Mouse (Mus musculus): ENCODE measurements around the gene Ppp1r9b. TPM values are rescaled to one million over a fixed set of nuclear protein-coding genes. Genes with fewer than 3 reads are reported as not detected.

Gene Ppp1r9b
- total RNA-seq, 2 experiments from 2014 or later = 926 to 939 TPM

DNA sequence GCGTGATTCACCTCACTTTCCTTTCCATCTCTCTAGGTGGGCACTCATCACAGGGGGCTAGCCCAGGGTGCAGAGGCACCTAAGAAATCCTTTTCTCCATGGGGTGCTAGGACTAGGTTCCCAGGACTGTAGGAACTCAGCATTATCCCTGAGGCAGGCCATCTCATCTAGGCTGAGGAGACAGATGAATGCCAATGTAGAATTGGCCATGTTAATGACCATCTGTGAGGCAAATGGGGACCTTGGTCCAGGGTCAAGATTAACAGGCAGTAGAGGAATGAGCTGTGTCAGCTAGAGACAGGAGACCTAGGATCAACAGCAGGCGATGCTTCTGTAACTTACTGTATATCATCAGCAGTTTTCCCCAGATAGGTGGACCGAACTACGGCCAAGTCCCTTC lies 48.9 kb downstream of the Ppp1r9b start:
- DNase-seq (ENCODE audit: extremely low spot score in 1 of 2, low spot score in 1 of 2) = no peak

DNA sequence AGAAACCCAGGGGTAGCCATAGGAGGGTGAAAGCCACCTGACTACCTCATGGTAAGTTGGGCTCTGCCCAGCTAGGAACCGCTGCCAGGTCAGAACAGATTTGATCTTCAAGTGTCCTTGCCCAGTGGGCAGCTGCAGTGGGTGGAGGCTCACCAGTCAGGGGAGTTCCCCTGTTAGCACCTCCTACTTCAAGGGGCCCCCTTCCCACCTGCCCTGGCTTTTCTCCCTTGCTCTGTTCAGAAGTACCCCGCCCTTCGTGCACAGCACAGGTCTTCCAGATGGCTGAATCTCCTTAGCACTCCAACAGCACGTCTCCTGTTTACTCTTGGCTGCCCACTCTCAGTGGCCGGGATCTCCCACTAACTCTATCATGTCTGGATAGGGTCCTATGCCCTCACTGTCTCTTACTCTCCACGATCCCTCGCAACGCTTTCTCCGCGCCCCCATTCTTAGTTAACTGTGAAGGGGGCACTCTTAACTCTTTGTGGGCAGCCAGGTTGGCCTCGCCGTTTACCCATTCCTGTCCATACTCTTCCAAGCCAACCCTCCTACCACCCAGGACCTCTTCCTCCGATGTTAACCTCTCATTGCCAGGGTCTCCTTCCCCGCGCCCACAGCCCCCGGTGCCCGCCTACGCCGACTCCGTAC lies 49.8 kb downstream of the Ppp1r9b start:
- DNase-seq (ENCODE audit: extremely low spot score in 1 of 2, low spot score in 1 of 2) = no peak

DNA sequence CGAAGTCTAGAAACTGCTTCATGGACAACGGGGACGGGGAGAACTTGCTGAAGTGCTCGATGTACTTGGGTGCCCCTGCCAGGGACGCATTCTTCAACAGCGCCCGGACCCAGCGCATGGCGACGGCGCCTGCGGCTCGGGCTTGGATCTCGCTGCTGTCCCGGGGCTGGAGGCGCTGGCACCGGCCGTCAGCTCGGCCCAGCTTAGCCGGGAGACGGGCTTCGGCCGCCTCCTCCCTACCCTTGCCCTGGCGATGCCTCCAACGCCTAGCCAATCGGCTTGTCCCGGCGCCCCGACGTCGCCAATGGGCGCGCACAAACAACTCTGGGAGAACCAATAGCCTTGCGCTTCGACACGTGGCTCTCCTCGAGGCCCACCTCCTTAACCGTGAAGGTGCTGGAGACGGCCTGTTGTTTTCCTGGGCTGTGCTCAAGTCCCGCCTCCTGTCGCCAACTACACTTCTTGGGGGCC lies 50.3 kb downstream of the Ppp1r9b start, which contains the start of gene Pdk2:
Gene Pdk2 (minus strand): TSS at position 216 of the 471 bp plus-strand sequence.
- DNase-seq (ENCODE audit: extremely low spot score in 1 of 2, low spot score in 1 of 2) = peak; percentile 77 to 86

DNA sequence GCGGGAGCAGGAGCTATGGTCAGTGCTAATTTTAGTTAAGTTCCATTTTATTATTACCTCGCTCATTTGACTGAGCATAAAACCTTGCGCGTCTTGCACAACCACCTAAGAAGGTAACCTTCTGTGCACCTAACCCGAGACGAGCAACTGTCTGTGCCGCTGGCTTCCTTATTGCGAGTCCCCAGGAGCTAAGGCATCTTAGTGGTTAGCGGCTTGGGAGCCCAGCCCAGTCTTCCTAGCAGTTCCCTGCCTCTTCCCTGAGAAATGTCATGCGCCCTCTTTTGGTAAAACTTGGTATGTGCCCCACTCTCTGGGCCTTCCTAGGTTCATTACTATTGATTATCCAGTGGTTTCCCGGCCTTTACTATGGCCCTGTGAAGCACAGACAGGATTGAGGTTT lies 51.3 kb downstream of the Ppp1r9b start:
- peak; percentile 69 to 85 for DNase-seq (ENCODE audit: extremely low spot score in 1 of 2, low spot score in 1 of 2)

DNA sequence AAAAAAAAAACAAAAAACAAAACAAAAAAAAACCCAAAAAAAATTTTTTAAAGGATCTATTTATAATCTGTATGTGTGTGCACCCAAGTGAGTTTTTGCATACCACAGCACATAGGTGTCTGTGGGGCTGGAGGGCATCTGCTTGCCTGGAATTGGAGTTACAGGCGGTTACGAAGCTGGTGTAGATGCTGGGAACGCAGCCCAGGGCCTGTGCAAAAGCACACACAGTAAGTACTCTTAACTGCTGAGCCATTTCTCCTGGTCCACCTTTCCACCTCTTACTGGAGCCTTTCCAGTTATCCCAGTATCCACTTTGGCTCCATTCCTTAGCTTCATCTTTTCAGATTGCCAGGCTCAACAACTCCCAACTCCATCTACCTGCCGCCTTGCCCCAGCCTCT lies 52.2 kb downstream of the Ppp1r9b start:
- no peak for DNase-seq (ENCODE audit: extremely low spot score in 1 of 2, low spot score in 1 of 2)

DNA sequence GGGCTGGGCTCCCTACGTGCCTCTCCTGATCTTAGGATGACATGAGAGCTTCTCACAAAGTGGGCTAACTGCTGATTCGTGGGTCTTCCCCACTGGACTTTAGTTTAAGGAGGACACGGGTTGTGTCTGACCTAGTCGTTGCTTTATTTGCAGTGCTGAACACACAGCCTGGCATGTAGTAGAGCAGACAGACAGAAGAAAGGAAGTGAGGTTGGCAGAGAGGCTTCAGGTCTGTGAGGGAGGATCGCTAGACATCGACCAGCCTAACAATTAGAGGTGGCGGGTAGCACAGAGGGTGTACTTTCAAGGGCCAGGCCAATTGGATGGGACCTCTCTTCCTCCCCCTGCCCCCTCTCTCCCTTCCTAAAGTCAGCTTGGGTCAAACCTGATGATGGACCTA lies 52.8 kb downstream of the Ppp1r9b start:
- no peak for DNase-seq (ENCODE audit: extremely low spot score in 1 of 2, low spot score in 1 of 2)

DNA sequence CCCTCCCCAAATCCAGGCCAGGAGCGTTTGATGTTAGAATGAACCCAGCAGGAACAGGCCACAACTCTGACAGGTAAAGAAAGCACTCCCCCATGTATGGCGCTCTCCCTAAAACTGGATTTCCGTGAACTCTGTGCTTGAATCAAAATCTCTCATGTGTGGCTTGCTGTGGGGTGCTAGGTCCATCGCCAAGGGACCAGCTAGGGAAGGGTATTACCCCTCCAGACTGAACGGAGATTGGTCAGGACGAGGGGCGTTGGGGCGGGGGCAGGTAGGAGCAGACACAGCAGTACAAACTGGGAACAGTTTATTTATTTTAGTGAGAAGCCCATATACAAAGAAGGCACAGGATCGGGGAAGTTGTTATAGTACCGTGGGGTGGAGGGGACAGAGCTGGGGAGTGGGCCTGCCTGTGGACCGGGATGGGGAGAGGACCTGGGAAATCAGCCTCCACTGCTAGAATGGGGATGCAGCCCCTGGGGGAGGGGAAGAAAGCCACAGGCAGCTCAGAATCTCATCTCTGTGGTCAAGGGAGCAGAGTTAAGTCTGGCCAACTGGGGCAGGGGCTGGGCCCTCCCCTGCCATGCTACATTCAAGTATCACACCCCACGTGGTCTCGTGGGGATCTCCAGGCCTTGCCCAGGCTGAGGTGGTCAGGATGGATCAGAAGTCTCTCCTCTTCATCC lies 53.5 kb downstream of the Ppp1r9b start:
- DNase-seq (ENCODE audit: extremely low spot score in 1 of 2, low spot score in 1 of 2) = no peak

DNA sequence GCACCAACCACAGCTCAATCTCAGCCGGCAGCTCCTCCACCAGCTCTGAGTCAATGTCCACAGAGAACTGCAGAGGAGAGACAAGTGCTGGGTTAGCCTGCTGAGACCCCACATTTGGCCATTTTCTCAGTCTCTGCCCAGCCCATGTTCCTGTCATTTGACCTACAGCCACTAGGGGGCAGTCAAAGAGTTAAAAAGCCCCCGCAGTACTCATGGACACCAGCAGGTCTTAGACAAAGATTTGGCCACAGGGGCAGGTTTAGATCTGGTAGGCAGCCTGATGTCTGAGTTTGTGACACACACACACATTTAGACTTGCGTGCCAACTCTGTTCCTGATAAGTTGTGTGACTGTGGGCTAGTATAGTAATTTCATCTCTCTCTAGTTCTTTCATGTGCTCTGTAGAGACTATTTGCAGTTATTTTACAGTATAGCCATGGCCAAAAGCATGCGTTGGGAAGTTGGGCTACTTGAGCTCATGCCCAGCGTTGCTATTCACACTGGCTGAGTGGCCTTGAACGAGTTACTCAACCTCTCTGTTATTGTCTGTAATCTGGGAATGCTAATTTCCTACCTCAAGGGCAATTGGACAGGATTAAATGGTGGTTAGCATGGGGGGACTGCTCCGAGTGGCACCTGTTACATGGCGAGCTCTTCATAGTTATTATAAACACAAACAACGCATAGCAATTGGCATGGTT lies 56.3 kb downstream of the Ppp1r9b start:
- DNase-seq (ENCODE audit: extremely low spot score in 1 of 2, low spot score in 1 of 2) = peak in 1 of 2 experiments; percentile 63

DNA sequence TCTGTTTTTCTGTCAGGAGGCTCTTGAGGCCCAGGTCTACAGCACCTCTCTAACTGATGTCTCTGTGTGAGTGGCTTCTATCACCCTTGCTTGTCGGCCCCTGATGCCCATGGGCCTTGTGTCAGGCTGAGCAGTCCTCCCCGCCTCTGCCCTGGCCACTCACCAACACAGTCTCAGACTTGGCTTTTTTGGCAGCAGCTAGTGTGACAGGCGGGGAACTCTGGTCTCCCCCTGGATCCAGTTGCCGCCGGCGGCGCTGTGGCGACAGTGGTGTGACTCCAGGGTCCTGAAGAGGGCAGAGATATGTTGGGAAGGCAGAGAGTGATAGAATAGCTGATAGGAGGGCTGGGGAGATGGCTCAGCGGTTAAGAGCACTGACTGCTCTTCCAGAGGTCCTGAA lies 62.2 kb downstream of the Ppp1r9b start:
- DNase-seq (ENCODE audit: extremely low spot score in 1 of 2, low spot score in 1 of 2) = no peak

Other genes starting within 250 kb of the Ppp1r9b start
- under 1 TPM in 1 of 2 experiments, not detected in 1; 0.22 TPM for gene Cdc34b, start 249.3 kb upstream of the Ppp1r9b start, total RNA-seq (2021)
- gene Tmem92, start 208.3 kb upstream of the Ppp1r9b start, total RNA-seq (2021) = not detected
- 10 to 100 TPM; 18.5 to 19.2 TPM for gene Col1a1, start 54.8 kb upstream of the Ppp1r9b start, total RNA-seq (2021)
- not detected for gene Hils1, start 23.4 kb upstream of the Ppp1r9b start, total RNA-seq (2021)
- gene Sgca, start 14.7 kb upstream of the Ppp1r9b start, total RNA-seq (2021) = under 1 TPM; 0.44 to 0.45 TPM
- 10 to 100 TPM; 48.4 to 49.1 TPM for gene Samd14, start 18.8 kb downstream of the Ppp1r9b start, total RNA-seq (2021)
- 100 to 1,000 TPM; 114 to 118 TPM for gene Pdk2, start 50.3 kb downstream of the Ppp1r9b start, total RNA-seq (2021)
- gene Itga3, start 85.8 kb downstream of the Ppp1r9b start, total RNA-seq (2021) = 10 to 100 TPM; 11.7 to 15.6 TPM
- gene Dlx3, start 129.1 kb downstream of the Ppp1r9b start, total RNA-seq (2021) = not detected
- not detected for gene Dlx4, start 155.2 kb downstream of the Ppp1r9b start, total RNA-seq (2021)